Mouse (Mus musculus) brain, embryonic 14.5 days (tissue): ENCODE measurements around the gene Tenm3.

Source experiments
- CTCF ChIP-seq: fragments of 200-500 bp; IDR thresholded peaks from 2 replicates; pipeline ENCODE4 v1.5.1; 2012; ENCODE audit warnings: inconsistent platforms, mild to moderate bottlenecking, moderate library complexity, borderline replicate concordance; ENCODE audit not compliant: insufficient read depth, insufficient read length; ENCODE audit errors: extremely low read depth
- POLR2A ChIP-seq: fragments of 200-500 bp; IDR thresholded peaks from 2 replicates; pipeline ENCODE4 v1.6.1; 2012; ENCODE audit warnings: mild to moderate bottlenecking, inconsistent platforms, borderline replicate concordance; ENCODE audit not compliant: poor library complexity, insufficient read depth, insufficient read length, severe bottlenecking; ENCODE audit errors: extremely low read depth

DNA sequence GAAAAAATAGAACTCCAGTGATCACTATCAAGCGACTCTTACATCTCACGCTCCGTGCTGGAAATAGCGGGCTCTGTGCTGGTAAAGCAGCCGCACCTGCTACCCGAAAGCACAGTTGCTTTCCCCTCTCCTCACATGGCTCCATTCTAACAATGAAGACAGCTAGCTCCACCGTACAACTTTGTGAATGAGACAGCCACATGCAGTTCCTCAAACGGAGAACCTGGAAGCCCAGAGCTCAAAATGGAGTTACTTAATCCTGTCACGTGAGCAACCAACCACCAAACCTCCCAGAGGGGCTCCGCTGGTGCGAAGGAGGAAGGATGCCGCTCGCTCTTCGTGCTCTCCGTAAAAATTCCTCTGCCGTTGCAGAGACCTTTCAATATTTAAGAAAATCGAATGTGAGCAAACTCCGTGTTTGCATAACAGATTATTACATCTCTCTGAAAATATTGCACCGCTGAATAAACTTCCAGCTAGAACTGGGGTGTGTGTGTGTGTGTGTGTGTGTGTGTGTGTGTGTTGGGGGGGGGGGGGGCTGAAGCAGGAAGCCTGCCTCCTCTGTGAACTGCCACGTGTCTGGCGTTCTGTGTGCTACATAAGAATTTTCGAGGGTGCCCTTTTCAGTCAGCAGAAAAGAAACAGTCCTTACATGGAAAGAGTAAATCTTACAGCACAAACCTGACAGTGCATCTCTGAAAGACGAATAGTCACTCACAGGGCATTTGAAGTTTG, 103.4 kb downstream of the Tenm3 start:
- TF ChIP-seq CTCF (no peak), POLR2A (no peak)
